Mouse (Mus musculus): ENCODE measurements at regions not wholly inside any gene's neighbourhood (a gene's known extent, or its start where the extent isn't known, plus 50 kb on each side); places are given as distances from the start of the nearest gene placed in this dataset.

DNA sequence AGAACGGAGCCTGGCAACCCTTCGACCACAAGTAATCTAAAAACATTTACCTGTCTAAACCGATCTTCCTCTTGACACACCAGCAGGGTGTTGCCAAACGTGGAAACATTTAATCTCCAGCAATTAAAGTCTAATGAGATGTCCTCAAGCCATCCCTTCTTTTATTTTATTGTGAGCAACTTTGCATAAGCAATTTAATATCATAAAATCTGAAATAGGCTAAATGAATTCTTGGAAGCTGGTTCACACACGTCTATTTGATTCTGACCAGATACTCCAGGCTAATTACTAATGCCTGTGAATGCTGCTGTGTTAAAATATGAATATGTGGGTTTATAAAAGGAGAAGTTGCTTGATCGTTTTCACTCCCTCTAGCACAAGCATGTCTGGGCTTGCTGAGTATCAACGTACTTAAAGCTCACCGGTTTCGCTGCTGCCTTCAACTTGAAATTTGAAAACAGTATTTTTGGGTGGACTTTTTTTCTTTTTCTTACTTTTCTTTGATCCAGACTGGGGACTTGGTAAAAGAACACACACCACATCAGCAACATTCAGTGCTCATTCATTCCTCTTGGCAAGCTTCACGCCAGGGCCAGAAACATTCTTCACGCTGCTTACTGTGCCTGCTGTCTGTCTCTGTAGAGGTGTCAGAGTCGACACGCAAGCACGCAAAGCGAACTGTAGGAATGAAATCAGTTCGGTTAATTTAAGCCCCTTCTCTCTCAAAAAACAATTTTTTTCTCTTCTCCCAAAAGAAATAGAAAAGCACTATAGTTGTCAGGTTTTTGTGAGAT, 194.4 kb downstream of the Npr3 start:
- DNase-seq: no peak

DNA sequence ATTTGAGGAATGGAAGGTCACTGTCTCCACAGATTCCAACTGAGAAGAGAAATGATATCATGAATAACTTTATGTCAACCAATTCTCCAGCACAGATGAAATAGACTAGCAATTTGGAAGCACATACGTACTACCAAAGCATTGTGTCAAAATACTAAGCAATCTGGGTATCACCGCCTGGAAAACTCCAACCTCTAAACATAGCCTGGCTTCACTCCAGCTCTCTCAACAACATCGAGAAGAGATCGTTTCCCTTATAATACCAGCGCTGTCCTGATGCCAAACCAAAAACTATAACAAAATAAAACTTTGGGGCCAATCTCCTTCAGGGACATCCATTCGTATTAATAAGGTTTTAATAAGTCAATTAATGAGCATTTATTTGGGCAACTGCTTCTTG, 205.8 kb downstream of the Npr3 start:
- no peak for DNase-seq

- no peak for DNase-seq
These were observed 207.2 kb downstream of the Npr3 start for GRCm38 (mm10) chr15:11699929-11700328.

DNA sequence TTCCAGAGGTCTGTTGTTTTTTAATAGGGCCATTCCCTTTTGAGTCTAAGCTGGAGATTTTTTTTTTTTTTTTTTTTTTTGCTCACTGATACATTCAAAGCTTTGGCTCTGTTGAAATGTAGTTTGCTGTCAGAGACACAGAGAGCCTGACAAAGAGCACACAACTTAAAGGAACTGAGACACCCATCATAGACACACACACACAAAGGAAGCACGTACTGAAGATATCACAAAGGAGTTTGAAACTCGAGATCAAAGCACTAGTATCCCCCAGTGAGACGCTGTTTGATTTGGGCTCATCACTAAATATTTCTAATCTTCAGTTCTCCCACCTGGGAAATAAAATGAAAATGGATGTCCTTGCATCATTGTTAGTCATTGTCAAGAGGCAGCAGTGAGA, 210.0 kb downstream of the Npr3 start:
- no peak for DNase-seq

- DNase-seq: no peak
These were observed 213.3 kb downstream of the Npr3 start for GRCm38 (mm10) chr15:11693772-11694270.

DNA sequence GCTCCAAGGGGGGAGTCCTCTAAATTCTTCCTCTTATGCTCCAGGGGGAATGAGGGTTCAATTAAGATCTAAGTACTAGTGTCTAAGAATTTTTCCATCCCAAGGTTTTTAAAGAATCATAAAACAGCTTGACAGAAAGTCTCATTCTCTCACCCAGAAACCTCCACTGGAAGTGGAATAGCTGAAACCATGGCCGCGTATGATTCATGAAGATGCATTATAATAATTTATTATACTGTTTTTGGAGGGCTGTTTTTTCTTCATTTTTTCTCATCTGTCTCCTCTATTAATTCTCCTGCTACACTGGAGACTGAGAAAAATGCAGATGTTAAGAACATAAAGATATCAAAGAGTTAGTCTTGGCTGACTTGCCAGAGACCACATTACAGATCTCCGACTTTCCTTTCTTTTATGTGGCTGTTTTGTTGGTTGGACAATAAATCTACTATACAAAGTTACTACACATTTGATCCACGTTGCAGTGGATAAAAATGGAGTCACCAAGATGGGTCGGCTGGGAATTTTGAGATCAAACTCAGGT, 242.2 kb downstream of the Npr3 start:
- DNase-seq: no peak

- DNase-seq: no peak
These were observed 251.9 kb downstream of the Npr3 start for GRCm38 (mm10) chr15:11655168-11655567.

DNA sequence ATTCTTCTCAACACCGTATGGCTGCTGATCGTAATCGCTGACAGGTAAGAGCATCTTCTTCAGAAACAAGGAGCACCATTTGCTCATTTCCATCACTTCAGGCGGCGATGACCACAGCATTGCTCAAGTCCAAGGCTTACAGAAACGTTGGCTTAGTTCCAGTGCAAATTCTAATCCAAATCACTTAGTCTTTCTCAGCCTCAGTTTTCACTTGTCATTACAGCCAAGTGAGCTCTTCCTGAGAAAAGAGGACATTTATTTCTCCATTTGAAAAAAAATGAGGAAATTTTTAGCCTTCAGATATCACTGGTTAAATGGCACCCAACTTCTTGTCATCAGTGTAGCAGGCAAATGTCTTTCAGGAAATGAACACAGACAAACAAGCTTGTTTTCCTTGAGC, 246.8 kb upstream of the Tars start:
- no peak for DNase-seq

DNA sequence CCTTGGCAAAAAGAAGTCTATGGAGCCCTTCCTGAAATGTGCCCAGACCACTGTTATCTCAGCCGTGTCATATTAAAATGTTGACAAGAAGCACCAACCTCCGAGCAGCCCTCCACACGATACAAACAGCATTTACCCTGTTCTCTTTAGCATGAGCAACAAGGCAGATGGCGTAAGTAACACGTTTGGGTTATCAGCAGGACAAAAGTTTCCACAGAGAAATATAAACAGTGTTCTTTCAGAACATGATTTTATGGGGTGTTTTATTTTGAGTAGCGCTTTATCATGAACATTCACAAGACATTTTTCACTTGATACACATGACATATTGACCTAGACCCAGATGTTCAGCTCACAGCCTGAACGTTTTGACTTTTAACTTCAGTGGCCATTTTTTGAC, 245.3 kb upstream of the Tars start:
- DNase-seq: no peak

DNA sequence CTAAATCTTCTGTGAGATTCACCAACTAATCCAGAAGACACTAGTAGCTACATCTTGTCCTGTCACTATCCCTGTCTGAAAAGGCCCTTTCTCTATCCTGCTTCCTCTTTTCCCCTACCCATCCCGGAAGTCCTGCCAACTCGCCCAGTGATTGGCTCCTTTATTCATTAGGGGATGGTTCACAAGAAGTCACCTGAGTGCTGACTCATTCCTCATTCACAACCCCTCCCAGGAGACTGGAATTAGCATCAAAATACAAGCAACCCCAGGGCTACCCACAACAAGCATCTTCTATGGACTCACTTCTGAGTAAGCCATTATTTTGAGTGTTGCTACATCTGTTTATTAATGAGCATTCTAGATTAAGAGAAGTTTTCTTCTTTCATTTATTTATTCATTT, 231.2 kb upstream of the Tars start:
- no peak for DNase-seq

DNA sequence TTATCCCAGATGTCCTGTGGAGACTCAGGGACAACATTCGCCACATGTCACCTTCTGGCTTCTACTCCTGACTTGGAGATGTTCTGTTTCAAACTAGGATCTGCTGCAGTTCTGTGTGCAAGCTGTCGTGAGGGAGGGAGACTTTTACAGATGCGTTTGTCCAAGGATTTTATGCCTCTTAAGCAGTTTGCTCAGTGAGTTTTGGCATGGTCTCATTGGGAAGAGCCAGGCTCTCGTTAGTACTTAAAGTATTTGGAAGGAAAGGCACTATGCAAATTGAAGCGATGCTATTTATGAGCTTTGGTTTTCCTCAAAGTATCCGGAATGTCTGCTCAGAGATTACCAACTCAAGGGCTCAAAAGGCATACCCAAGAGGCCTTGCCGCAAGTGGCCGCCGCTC, 227.0 kb upstream of the Tars start:
- DNase-seq: no peak

DNA sequence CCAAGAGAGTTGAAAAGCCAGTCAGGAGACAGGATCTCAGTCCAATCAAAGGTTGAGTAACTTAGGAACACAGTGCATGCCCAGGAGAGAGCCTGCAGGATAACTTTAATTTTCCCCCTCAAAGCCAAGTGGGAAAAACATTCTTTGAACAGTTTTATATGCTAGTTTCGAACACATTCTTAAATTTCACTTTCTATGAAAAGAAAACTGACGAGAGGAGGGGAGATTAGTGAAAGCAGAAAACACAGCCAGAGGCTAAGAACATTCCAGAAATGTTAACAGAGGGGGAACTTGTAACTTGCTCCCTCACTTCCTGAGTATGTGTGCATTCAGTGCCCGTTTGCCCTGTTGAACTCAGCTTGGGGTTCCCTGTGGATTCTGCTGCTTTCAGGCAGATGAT, 213.0 kb upstream of the Tars start:
- no peak for DNase-seq

GRCm38 (mm10) chr15:11610043-11610670, 210.7 kb upstream of the Tars start:
- DNase-seq: no peak

GRCm38 (mm10) chr15:11607489-11607888, 208.0 kb upstream of the Tars start:
- no peak for DNase-seq

- no peak for DNase-seq
These were observed 206.2 kb upstream of the Tars start for GRCm38 (mm10) chr15:11605677-11606076.

DNA sequence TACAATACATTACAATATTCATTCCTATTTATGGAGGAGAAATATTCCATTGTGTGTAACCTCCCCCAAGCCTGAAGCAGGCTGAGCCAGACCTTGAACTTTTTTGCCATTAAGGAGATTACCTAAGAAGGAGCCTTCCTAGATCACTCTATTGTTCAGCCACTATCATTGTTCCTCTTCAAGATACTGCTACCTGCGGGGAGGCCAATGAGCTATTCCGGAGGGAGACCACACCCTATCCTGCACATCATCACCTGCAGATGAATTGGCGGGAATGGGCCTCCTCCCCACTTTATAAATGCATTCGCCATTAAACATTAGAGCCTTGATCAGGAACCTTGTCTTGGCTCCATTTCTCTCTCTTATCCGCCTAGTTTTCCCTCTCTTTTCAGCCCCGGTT, 197.6 kb upstream of the Tars start:
- no peak for DNase-seq

- peak; percentile 13 for DNase-seq
These were observed 191.2 kb upstream of the Tars start for GRCm38 (mm10) chr15:11590542-11591116.

- DNase-seq: no peak
These were observed 190.3 kb upstream of the Tars start for GRCm38 (mm10) chr15:11589795-11590194.

DNA sequence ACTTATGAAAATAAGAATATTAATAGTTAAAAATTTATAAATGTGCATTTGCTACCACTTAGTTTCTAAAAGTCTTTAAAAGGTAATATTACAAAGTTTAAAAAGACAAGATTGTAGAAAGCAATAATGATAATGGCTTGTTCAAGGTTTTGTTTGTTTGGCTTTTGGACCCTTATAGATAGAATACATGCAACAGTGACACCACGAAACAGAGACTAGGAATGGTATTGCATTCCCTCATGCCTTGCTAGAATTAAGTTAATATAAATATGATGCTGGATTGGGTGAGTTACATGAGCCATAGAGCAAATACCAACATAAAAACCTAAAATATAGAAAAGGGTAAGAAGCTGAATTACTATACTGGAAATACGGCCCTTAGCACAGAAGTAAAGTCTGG, 186.9 kb upstream of the Tars start:
- no peak for DNase-seq

GRCm38 (mm10) chr15:11584155-11584554, 184.7 kb upstream of the Tars start:
- DNase-seq: no peak

DNA sequence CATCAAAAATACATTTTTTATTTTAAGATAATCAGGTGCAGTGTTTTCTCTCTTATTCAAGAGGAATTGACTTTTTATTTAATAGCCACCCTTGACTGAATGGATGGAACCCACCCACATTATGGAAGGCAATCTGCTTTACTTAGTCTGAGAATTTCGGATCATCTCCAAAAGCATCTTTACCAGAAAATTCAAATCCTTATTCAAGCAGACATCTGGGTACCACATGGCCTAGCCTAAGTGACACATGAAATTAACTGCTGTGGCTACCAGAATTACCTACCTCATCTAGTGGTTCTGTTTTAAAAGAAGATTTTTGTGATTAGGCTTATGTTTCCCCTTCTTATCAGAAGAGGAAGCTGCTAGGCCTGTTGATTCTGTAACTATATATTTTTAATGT, 178.9 kb upstream of the Tars start:
- no peak for DNase-seq

GRCm38 (mm10) chr15:11574359-11574758, 174.9 kb upstream of the Tars start:
- DNase-seq: no peak

GRCm38 (mm10) chr15:11573496-11573895, 174.0 kb upstream of the Tars start:
- no peak for DNase-seq

GRCm38 (mm10) chr15:11572063-11572462, 172.6 kb upstream of the Tars start:
- no peak for DNase-seq
